ENCODE assay signal across 26 mouse cellular contexts in the genomic region with DNA sequence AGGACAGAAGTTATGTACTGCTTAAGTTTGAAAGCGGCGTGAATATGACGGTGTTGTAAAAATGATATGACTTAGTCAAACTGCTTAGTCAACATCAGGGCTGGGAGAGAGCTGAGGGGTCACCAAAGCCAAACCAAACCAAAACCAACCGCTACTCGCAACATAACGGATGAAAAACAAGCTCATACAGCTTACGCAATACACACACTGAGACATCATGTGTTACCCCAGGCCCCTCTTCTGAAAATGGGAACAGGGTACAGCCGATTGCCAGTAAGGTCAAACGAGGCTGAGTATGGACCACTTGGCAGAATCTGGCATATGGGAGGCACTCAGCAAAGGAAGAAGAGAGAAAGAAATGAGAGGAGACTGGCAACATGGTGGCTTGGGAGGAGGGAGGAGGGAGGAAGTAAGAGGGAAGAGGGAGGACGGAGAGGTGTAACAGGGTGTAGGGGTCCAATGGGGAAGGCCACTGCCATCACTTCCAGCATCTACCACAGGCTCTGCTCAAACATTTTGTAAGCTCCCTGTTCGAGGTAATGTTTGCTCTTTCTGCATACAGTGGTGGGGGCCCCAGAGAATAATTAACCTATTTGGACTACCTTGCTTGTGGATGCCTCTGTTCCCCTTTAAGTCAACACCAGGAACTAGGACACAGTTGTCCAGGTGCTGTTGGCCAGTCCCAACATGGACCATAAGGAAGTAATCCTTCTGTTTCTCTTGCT. TPM values are rescaled to one million over a fixed set of nuclear protein-coding genes. Genes with fewer than 3 reads are reported as not detected.
DNase-seq lines count a peak whose midpoint lies in the region; ATAC-seq and TF ChIP-seq lines count a peak whose summit lies in the region.
"Had no signal": no experiment of that assay in that cellular context is flagged by ENCODE, and none has a peak within 500 bp of the region (broad histone marks: within the 10 kb centered on the region; RNA-seq: fewer than 3 reads in every experiment).

A gene (plus strand): TSS at position 628 of the 725 bp plus-strand sequence.

- no peak for TF ChIP-seq EP300 in liver, embryonic 14.5 days (IDR thresholded peaks at IDR 0.05; ENCODE audit: low read depth)

- no peak within 1 kb of the TSS; the same call in 1 of the 2 replicates for H3K9ac ChIP-seq in liver, embryonic 14.5 days (replicated peaks)
- H3K9ac ChIP-seq in intestine, embryonic 16.5 days (ENCODE audit: low read depth, low read length) = no peak within 1 kb of the TSS
- H3K9ac ChIP-seq: embryonic facial prominence, embryonic 13.5 days; kidney, embryonic 15.5 days; limb, embryonic 13.5 days had no signal

- WGBS in liver, embryonic 14.5 days (ENCODE audit: insufficient replicate concordance) = 57% methylated on average over 11 of the region's 11 CpGs
- WGBS in intestine, embryonic 16.5 days = 78% methylated on average over 11 of the region's 11 CpGs

- no peaks in the 10 kb centered on the region for H3K9me3 ChIP-seq in liver, embryonic 14.5 days (ENCODE audit: control insufficient read depth, low read length)
- no peaks in the 10 kb centered on the region for H3K9me3 ChIP-seq in intestine, embryonic 16.5 days (ENCODE audit: control insufficient read depth, low read length)
- H3K9me3 ChIP-seq: embryonic facial prominence, embryonic 13.5 days; kidney, embryonic 15.5 days; limb, embryonic 13.5 days had no signal

- ATAC-seq in liver, embryonic 14.5 days (ENCODE audit: insufficient read depth) = peak; percentile 78
- ATAC-seq in monocyte, adult 5-6 weeks (replicated peaks; ENCODE audit: insufficient number of reproducible peaks, low FRiP score, low TSS enrichment, poor library complexity, severe bottlenecking) = 0 out of 2 replicates have a peak, but pooled peaks have one; percentile 11
- no peak; the same call in 1 of the 2 replicates for ATAC-seq in intestine, embryonic 16.5 days
- ATAC-seq: forebrain, embryonic 14.5 days; hindbrain, postnatal 0 days; intestine, postnatal 0 days; lung, postnatal 0 days had no signal

- peak within 1 kb of the TSS; percentile 9; the same call in 1 of the 2 replicates for H3K4me2 ChIP-seq in liver, embryonic 14.5 days (ENCODE audit: low read depth)
- no peak within 1 kb of the TSS for H3K4me2 ChIP-seq in intestine, embryonic 16.5 days (ENCODE audit: low read depth, low read length)
- H3K4me2 ChIP-seq: embryonic facial prominence, embryonic 13.5 days; heart, embryonic 11.5 days; kidney, embryonic 15.5 days; limb, embryonic 13.5 days; midbrain, embryonic 11.5 days had no signal

- H3K27ac ChIP-seq in liver, embryonic 14.5 days = peak within 1 kb of the TSS; percentile 28; the same call in 1 of the 2 replicates
- no peak within 1 kb of the TSS for H3K27ac ChIP-seq in intestine, embryonic 16.5 days (ENCODE audit: low read length)
- H3K27ac ChIP-seq: embryonic facial prominence, embryonic 13.5 days; gastrocnemius, adult 2 months; hindbrain, postnatal 0 days; kidney, embryonic 15.5 days; limb, embryonic 13.5 days; macrophage had no signal

- no peak for DNase-seq in adrenal gland, postnatal 10 days
- no peak for DNase-seq in adrenal gland, postnatal 25 days
- peak; percentile 39 for DNase-seq in 416B (ENCODE audit: low read depth)
- DNase-seq in liver, embryonic 14.5 days (ENCODE audit: low read depth in 3 of 3, low spot score in 3 of 3) = peak in 2 of 3 experiments; percentile 25 to 39
- no peak for DNase-seq in cerebellum, adult 11-12 months
- DNase-seq: cerebellum, adult 11 months; cerebellum, postnatal 14 days; gastrocnemius, adult 2 months; kidney, postnatal 36 days had no signal

- no peaks in the 10 kb centered on the region for H3K27me3 ChIP-seq in liver, embryonic 14.5 days (ENCODE audit: control insufficient read depth, insufficient read depth, low read length)
- H3K27me3 ChIP-seq in intestine, embryonic 16.5 days (replicated peaks; ENCODE audit: control insufficient read depth, insufficient read depth, low read length) = no peaks in the 10 kb centered on the region
- H3K27me3 ChIP-seq: embryonic facial prominence, embryonic 13.5 days; kidney, embryonic 15.5 days had no signal

- no peaks in the 10 kb centered on the region for H3K36me3 ChIP-seq in liver, embryonic 14.5 days (replicated peaks; ENCODE audit: control insufficient read depth, insufficient read depth, low read depth)
- no peaks in the 10 kb centered on the region for H3K36me3 ChIP-seq in intestine, embryonic 16.5 days (ENCODE audit: control insufficient read depth, insufficient read depth, low read length)
- H3K36me3 ChIP-seq: embryonic facial prominence, embryonic 13.5 days; kidney, embryonic 15.5 days; limb, embryonic 13.5 days had no signal

- H3K4me1 ChIP-seq in liver, embryonic 14.5 days (replicated peaks; ENCODE audit: control insufficient read depth in 2 of 2, insufficient read depth in 2 of 2, low read length in 1 of 2) = peaks cover 0 to 16% of the 10 kb centered on the region in 2 experiments; a peak in 2 of 4 replicates
- H3K4me1 ChIP-seq in intestine, embryonic 16.5 days (ENCODE audit: control insufficient read depth, insufficient read depth, low read length) = peaks cover 4% of the 10 kb centered on the region; the same call in 1 of the 2 replicates
- H3K4me1 ChIP-seq: embryonic facial prominence, embryonic 13.5 days; kidney, embryonic 15.5 days; limb, embryonic 13.5 days had no signal

- TF ChIP-seq CTCF in liver, embryonic 14.5 days (IDR thresholded peaks at IDR 0.05; ENCODE audit: low read depth) = no peak

- H3K4me3 ChIP-seq in liver, embryonic 14.5 days (ENCODE audit: insufficient read depth in 1 of 2, low read depth in 2 of 2, low read length in 2 of 2) = peak within 1 kb of the TSS; percentile 45 to 57
- no peak within 1 kb of the TSS for H3K4me3 ChIP-seq in intestine, embryonic 16.5 days (ENCODE audit: low read length)
- H3K4me3 ChIP-seq: embryonic facial prominence, embryonic 13.5 days; gastrocnemius, adult 2 months; kidney, embryonic 15.5 days; limb, embryonic 13.5 days had no signal

RNA-seq across cellular contexts. Expression of the gene that starts here (rescaled TPM):
- 100 to 1,000 TPM; 184 to 460 TPM for total RNA-seq in adrenal gland, postnatal 10 days (2021)
- total RNA-seq in adrenal gland, postnatal 25 days (2021) = 16.7 TPM in 1 of 2 replicates, not detected in the other
- 164 and 200 TPM in 2 replicates for polyA plus RNA-seq in liver, embryonic 14.5 days (2012; rRNA removed)
- 202 and 224 TPM in 2 replicates for polyA plus RNA-seq in liver, embryonic 14.5 days (2014; fragmentation: Nextera tagmentation; extraction: Ambion mirVana)
- 0.58 to 1.5 TPM (median 0.85 TPM) in 3 replicates for total RNA-seq in monocyte, adult 5-6 weeks (2017)
- polyA plus RNA-seq in intestine, embryonic 16.5 days (2015; fragmentation: Nextera tagmentation; extraction: Ambion mirVana) = 2.3 and 6.5 TPM in 2 replicates
- total RNA-seq: gastrocnemius, adult 2 months; midbrain, postnatal 0 days; neutrophil, adult 5-6 weeks had no signal
- polyA plus RNA-seq: embryonic facial prominence, embryonic 13.5 days; forebrain, embryonic 14.5 days; gonadal fat pad, adult 2 months; heart, postnatal 0 days; hindbrain, embryonic 11.5 days; hindbrain, postnatal 0 days; macrophage; midbrain, embryonic 11.5 days; midbrain, postnatal 0 days had no signal

Comparison
In these comparisons a context has a peak if more than half of its experiments do, and no peak if none do; other contexts are left out.
1. RNA of the gene that starts here (total RNA-seq): 184 to 460 TPM in adrenal gland, postnatal 10 days; 0.58 to 1.5 TPM in monocyte, adult 5-6 weeks and 16.7 TPM in adrenal gland, postnatal 25 days; every median in the first group is over 10 times any median in the second.
2. RNA of the gene that starts here (polyA plus RNA-seq): 164 to 224 TPM in liver, embryonic 14.5 days; 2.3 to 6.5 TPM in intestine, embryonic 16.5 days; every median in the first group is over 10 times any median in the second.
3. DNase-seq: peak in 416B (single experiment) and liver, embryonic 14.5 days (2 of 3); none in adrenal gland, postnatal 10 days (single experiment), adrenal gland, postnatal 25 days (single experiment) and cerebellum, adult 11-12 months (single experiment).